Mouse (Mus musculus) intestine, embryonic 15.5 days (tissue): ENCODE measurements at regions not wholly inside any gene's neighbourhood (a gene's known extent, or its start where the extent isn't known, plus 50 kb on each side); places are given as distances from the start of the nearest gene placed in this dataset.
A peak's percentile ranks its signal among the peaks of the same experiment; 100 is the strongest.

Experiments
- ATAC-seq: fragments of 200-750 bp; cut with Nextera tagmentation; 2 replicates; pipeline ENCODE4 v1.8.0; 2017; ENCODE audit warnings: moderate TSS enrichment, moderate library complexity
- H3K27ac ChIP-seq: fragments of 300-500 bp; sonication (generic); 2 replicates; pipeline ENCODE4 v1.5.1; 2015; ENCODE audit warnings: mild to moderate bottlenecking, inconsistent platforms
- H3K27me3 ChIP-seq: fragments of 300-500 bp; sonication (generic); replicated peaks from 2 replicates; pipeline ENCODE4 v1.6.1; 2015; ENCODE audit warnings: inconsistent platforms
- H3K36me3 ChIP-seq: fragments of 300-500 bp; sonication (generic); 2 replicates; pipeline ENCODE4 v1.6.1; 2015; ENCODE audit warnings: inconsistent platforms
- H3K4me1 ChIP-seq: fragments of 300-500 bp; sonication (generic); replicated peaks from 2 replicates; pipeline ENCODE4 v1.6.1; 2015; ENCODE audit warnings: inconsistent platforms
- H3K4me2 ChIP-seq: fragments of 300-500 bp; sonication (generic); replicated peaks from 2 replicates; pipeline ENCODE4 v1.6.1; 2015; ENCODE audit warnings: mild to moderate bottlenecking, inconsistent platforms
- H3K4me3 ChIP-seq: fragments of 300-500 bp; sonication (generic); replicated peaks from 2 replicates; pipeline ENCODE4 v1.5.1; 2015; ENCODE audit warnings: inconsistent platforms
- H3K9ac ChIP-seq: fragments of 300-500 bp; sonication (generic); 2 replicates; pipeline ENCODE4 v1.6.1; 2015; ENCODE audit warnings: inconsistent platforms
- H3K9me3 ChIP-seq: fragments of 300-500 bp; sonication (generic); 2 replicates; pipeline ENCODE4 v1.6.1; 2016; ENCODE audit warnings: inconsistent platforms
- WGBS: fragments of 180-500 bp; shearing (Covaris S2); methylation state at CpG from one replicate; pipeline ENCODE4 v1.1.7; 2015; 5-methylcytosine and 5-hydroxymethylcytosine counted together

DNA sequence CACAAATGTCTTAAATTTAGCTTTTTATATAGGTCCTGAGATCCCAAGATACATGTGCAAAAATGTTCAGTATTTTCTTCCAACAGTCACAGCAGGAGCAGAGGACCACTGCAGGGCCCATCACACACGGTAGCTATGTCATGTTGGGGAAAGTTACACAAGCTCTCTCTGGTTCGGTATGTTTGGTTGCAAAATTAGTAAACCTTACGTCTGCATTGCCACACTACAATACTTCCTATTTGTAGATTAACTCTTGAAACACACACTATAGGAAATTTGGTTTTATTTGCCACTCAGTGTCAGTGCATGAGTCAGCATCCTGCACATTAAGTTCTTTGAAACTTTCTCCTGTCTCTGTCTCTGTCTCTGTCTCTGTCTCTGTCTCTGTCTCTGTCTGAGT lies 82.0 kb downstream of the Cth start:
- Histone ChIP-seq H3K9me3 (no peaks in the 10 kb centered on the region), H3K36me3 (no peaks in the 10 kb centered on the region), H3K27ac (no peak overlapping the region), H3K4me2 (no peak overlapping the region), H3K27me3 (no peaks in the 10 kb centered on the region), H3K9ac (no peak overlapping the region), H3K4me1 (no peaks in the 10 kb centered on the region), H3K4me3 (no peak overlapping the region)
- no peak for ATAC-seq
- 83% methylated on average over 3 of the region's 3 CpGs for WGBS

DNA sequence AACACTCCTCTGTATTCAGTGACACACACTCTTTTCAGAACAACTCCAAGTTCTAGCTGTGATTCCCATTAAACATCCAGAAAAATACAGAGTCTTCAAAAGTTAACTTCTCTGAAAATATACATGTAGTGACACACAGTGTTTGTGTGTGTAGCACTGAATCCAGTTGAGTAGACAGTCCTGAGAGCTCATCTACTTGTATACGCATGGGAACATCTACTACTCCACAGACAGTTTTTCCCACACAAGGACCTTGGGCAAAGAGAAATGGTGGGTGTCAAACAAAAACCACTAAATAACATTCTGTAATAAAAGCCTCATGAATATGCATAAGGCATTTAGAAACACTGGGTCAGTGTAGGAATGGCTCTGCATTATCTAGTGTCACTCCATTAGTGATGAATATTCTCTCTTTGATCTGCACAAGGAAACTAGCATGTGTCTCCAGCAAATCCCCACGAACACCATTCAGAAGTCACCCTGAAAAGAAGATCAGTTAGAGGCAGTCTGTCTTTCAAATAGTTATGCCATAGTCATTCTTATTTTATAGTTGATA lies 83.6 kb downstream of the Cth start:
- H3K4me3 ChIP-seq, result no peak overlapping the region
- no peak for ATAC-seq
- no peak overlapping the region for H3K4me2 ChIP-seq
- H3K9ac ChIP-seq, result no peak overlapping the region
- no peaks in the 10 kb centered on the region for H3K4me1 ChIP-seq
- no peaks in the 10 kb centered on the region for H3K36me3 ChIP-seq
- H3K9me3 ChIP-seq, result no peaks in the 10 kb centered on the region
- no peak overlapping the region for H3K27ac ChIP-seq
- WGBS, result 71% methylated on average over 2 of the region's 2 CpGs
- no peaks in the 10 kb centered on the region for H3K27me3 ChIP-seq

DNA sequence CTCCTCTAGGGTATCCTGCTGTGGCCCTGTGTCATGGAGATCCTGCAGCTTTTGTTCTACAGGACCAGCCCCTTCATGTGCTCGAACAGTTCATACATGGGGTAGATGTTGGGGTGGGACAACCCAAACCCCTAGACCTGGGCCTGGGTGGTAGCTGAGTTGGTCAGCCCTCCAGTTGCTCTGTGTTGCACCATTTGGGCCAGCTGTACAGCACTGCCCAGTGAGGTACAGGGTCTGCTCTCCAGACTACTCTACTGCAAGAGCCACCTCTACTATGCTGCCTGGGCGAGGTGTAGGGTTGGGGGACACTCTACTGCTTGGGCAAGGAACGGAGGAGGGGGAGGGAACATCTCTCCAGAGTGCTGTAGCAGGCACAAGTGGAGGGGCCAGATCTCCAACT lies 120.6 kb downstream of the Cth start:
- H3K27me3 ChIP-seq, result no peaks in the 10 kb centered on the region
- H3K36me3 ChIP-seq, result no peaks in the 10 kb centered on the region
- H3K27ac ChIP-seq, result no peak overlapping the region
- H3K4me2 ChIP-seq, result no peak overlapping the region
- H3K9ac ChIP-seq, result no peak overlapping the region
- no peaks in the 10 kb centered on the region for H3K4me1 ChIP-seq
- ATAC-seq, result no peak
- H3K9me3 ChIP-seq, result no peaks in the 10 kb centered on the region
- 69% methylated on average over 3 of the region's 3 CpGs for WGBS
- no peak overlapping the region for H3K4me3 ChIP-seq

DNA sequence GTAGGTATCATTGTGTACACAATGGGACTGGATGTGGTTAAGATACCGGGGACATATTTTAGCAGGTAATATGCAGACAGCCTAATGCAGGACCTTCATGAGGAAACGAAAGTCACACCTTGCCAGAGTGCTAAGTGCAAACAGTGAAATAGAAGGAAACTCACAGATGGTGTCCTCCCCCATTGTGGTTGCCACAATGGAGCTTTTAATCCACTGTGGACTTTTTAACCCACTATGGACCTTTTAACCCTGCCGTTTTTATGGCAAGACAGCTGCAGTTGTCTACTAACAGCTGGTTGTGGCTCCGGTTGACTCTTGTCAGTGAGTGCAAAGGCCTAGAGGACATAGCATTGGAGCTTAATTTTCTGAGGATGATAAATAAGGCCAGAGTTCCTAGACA lies 121.5 kb downstream of the Cth start:
- no peaks in the 10 kb centered on the region for H3K9me3 ChIP-seq
- H3K36me3 ChIP-seq, result no peaks in the 10 kb centered on the region
- WGBS, result 63% methylated on average over 4 of the region's 4 CpGs
- no peak overlapping the region for H3K27ac ChIP-seq
- no peak overlapping the region for H3K4me3 ChIP-seq
- no peaks in the 10 kb centered on the region for H3K27me3 ChIP-seq
- no peak overlapping the region for H3K9ac ChIP-seq
- H3K4me1 ChIP-seq, result no peaks in the 10 kb centered on the region
- ATAC-seq, result no peak
- H3K4me2 ChIP-seq, result no peak overlapping the region

DNA sequence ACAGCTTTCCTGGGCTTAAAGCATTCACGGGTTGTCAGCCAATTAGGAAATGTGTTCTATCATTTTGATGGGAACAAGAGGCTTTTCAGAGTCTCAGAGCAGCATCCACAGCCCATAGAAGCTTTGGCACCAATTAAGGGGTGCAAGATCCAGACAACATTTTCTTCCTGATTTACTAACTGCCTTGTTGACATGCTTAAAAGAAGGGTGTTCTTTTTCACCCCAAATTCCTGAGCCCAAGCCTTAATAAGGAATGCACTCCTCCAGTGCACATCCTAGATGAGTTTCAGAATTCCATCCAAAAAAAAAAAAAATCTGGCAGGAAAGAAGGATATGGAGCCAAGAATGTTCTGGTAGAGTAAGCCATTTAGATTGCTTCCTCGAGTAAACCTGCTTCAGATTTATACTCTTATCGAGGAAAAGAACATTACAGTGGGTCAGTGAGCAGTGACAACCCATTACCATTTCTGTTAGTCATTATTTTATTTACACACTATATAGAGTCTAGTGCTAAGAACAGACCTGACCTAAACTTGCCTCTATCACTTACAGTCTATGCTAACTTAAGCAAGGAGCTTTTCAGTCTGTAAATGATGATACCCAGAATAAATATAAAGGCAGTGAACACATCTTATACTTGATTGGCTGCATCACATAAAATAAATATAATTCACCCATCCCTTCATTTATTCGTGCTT lies 137.2 kb downstream of the Cth start:
- Histone ChIP-seq H3K27me3 (no peaks in the 10 kb centered on the region), H3K9me3 (no peaks in the 10 kb centered on the region), H3K4me2 (no peak overlapping the region), H3K4me3 (no peak overlapping the region), H3K9ac (no peak overlapping the region), H3K27ac (no peak overlapping the region), H3K36me3 (no peaks in the 10 kb centered on the region), H3K4me1 (no peaks in the 10 kb centered on the region)
- 38% methylated on average over 4 of the region's 4 CpGs for WGBS
- peak; percentile 25; the same call in 1 of the 2 replicates for ATAC-seq

DNA sequence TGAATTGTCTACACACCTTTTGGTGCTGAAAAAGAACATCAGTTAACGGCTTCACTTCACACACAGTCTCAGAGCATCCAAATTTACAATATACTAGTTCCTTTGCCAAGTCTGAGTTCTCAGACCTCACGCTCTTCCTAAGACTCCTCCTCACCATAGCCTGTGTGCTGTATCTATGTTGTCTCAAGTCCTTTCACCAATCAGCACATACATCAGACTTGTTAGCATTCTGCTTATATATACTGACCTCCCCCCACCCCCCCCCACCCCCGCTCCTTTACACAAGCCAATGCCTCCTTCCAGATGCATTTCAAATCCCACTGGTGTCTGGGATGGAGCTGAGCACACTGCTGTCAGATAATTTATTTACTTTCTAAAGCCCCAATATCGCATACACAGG lies 143.8 kb downstream of the Cth start:
- WGBS, result 45% methylated on average over 4 of the region's 4 CpGs
- Histone ChIP-seq H3K4me2 (no peak overlapping the region), H3K27me3 (no peaks in the 10 kb centered on the region), H3K4me3 (no peak overlapping the region), H3K27ac (no peak overlapping the region), H3K9ac (no peak overlapping the region), H3K36me3 (no peaks in the 10 kb centered on the region), H3K4me1 (no peaks in the 10 kb centered on the region), H3K9me3 (no peaks in the 10 kb centered on the region)
- no peak for ATAC-seq

DNA sequence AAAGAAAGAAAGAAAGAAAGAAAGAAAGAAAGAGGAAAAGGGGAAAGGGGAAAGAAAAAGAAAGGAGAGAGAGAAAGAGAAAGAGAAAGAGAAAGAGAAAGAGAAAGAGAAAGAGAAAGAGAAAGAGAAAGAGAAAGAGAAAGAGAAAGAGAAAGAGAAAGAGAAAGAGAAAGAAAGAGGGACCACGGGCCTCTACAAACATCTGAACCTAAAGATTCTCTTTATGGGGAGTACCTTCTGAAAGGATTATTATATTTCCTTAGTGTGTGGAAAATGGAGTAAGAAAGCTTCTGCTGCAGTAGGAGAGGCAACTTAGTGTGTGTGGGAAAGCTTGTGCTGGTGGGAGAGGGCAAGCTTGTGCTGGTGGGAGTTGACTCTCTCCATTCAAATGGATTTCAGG lies 147.1 kb downstream of the Cth start:
- 88% methylated on average over 1 of the region's 1 CpGs for WGBS
- Histone ChIP-seq H3K9ac (no peak overlapping the region), H3K27ac (no peak overlapping the region), H3K4me3 (no peak overlapping the region), H3K27me3 (no peaks in the 10 kb centered on the region), H3K9me3 (no peaks in the 10 kb centered on the region), H3K4me1 (no peaks in the 10 kb centered on the region), H3K36me3 (no peaks in the 10 kb centered on the region), H3K4me2 (no peak overlapping the region)
- no peak for ATAC-seq

DNA sequence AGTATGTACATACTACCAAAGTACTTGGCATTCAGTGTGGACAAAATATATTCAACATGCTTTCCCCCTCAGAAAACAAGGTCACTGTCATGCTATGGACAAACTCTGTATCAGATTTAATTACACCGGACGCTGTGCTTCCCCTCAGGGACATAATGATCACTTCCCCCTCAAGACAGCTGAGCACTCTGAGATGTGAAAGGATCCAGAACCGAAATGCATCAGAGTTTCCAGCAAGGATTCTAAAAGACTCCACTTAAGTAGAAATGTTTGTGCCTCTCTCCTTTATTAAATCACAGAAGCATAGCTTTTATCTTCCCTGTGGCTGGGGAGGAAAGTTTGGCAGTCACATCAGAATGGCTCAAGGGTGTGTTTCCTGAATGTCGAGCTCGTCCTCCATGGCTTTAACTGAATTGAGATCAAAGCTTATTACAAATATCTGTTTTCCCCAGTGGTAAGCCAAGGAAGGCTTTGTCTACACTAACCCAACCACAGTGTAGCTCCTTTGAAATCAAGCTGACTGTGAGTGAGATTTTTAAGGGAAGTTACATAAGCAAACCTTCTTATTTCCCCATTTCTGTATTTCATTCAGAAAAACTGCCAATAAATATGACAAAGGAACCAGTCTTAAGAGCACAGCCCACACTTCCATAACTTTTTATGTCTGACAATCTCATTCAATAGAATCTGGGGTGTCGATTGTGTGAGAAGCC lies 161.2 kb downstream of the Cth start:
- no peak overlapping the region for H3K27ac ChIP-seq
- WGBS, result 22% methylated on average over 6 of the region's 6 CpGs
- H3K27me3 ChIP-seq, result no peaks in the 10 kb centered on the region
- peak; percentile 25; the same call in 1 of the 2 replicates for ATAC-seq
- no peaks in the 10 kb centered on the region for H3K9me3 ChIP-seq
- no peak overlapping the region for H3K4me2 ChIP-seq
- H3K9ac ChIP-seq, result no peak overlapping the region
- H3K4me3 ChIP-seq, result no peak overlapping the region
- 0 out of 2 replicates have a peak, but pooled peaks cover 2% of the 10 kb centered on the region for H3K4me1 ChIP-seq
- no peaks in the 10 kb centered on the region for H3K36me3 ChIP-seq

DNA sequence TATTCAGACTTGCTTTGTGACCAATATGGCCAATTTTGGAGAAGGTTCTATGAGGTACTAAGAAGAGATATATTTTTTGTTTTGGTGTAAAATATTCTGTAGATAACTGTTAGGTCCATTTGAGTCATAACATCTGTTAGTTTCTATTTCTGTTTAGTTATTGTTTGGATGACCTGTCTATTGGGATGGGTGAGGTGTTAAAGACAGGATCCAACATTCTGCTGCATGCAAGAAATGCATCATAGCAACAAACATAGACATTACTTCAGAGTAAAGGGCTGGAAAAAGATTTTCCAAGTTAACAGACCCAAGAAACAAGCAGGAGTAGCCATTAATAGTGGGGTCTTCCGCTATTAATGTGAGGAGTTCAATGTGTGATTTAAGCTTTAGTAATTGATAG lies 165.0 kb downstream of the Cth start:
- ATAC-seq, result no peak
- H3K27me3 ChIP-seq, result no peaks in the 10 kb centered on the region
- H3K36me3 ChIP-seq, result no peaks in the 10 kb centered on the region
- 89% methylated on average over 1 of the region's 1 CpGs for WGBS
- no peak overlapping the region for H3K9ac ChIP-seq
- no peak overlapping the region for H3K27ac ChIP-seq
- H3K4me2 ChIP-seq, result no peak overlapping the region
- H3K4me3 ChIP-seq, result no peak overlapping the region
- 0 out of 2 replicates have a peak, but pooled peaks cover 2% of the 10 kb centered on the region for H3K4me1 ChIP-seq
- H3K9me3 ChIP-seq, result no peaks in the 10 kb centered on the region

DNA sequence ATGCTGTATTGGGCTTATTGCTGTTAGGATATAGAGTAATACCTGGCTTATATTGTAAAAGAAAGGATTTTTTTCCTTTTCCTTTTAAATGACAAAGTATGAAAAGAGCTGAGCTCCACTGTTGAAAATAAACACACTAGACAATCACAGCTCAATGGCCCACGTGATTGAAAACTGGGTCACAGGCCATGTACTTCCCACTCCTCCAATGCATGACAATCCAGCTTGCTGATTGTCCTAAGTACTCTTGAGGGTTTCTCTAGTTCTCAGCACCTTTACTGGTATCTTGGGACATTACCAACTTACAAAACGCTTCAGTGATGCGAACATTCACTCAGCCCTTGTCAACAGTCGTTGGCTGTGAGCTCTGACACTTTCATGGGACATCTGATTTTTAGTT lies 170.1 kb downstream of the Cth start:
- Histone ChIP-seq H3K27ac (no peak overlapping the region), H3K9ac (no peak overlapping the region), H3K4me2 (no peak overlapping the region), H3K4me1 (no peaks in the 10 kb centered on the region), H3K27me3 (no peaks in the 10 kb centered on the region), H3K4me3 (no peak overlapping the region), H3K9me3 (no peaks in the 10 kb centered on the region), H3K36me3 (no peaks in the 10 kb centered on the region)
- no peak for ATAC-seq
- 80% methylated on average over 4 of the region's 4 CpGs for WGBS

DNA sequence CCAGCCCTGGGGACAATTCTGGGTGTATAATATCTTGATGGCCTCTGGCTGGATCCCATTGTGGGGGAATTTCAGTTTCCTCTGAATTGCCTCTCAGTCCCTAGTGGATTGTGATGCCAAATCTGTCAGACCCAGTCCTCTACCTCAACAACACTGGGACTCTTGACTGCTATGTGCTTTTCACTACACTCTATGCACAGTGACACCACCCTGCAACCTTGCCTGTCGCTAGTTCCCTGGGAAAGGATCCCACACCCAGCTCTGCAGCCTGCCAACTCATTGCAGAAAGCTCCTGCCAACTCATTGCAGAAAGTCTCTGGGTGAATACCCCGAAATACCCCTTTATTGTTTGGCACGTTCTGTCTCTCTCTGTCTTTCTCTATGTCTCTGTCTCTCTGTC lies 174.6 kb downstream of the Cth start:
- 84% methylated on average over 3 of the region's 3 CpGs for whole genome bisulfite sequencing
- Histone ChIP-seq H3K27me3 (no peaks in the 10 kb centered on the region), H3K36me3 (no peaks in the 10 kb centered on the region), H3K9ac (no peak overlapping the region), H3K27ac (no peak overlapping the region), H3K4me3 (no peak overlapping the region), H3K4me1 (no peaks in the 10 kb centered on the region), H3K4me2 (no peak overlapping the region), H3K9me3 (no peaks in the 10 kb centered on the region)
- ATAC-seq, result no peak

DNA sequence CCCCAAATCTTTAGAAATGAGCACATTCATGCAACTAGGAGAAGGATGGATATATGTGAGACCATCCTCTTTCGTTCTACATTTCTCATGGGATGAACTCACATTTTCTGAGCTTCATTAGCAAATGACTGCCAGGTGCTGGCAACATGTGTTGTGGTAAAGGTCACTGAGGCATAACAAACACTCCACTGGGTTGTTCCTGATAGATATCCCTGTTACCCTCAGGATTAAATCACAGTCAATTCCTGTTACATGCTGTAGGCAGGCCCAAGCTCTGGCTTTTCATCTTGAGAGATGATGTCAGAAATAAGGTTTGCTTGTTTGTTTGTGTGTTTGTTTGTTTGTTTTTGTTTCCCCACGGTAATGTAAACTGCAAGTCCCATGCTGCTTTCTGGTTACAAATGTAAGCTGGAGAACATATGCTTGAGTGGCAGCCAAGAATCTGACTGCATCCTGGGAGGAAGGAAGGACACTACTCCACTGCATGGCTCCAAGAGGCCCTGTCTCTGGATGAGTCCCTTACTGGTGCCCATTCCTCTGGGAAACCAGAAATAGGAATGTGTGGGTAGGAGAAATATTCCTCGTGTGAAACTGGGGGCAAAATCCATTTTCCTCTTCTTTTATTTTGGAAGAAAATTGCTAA lies 176.4 kb downstream of the Cth start:
- Histone ChIP-seq H3K36me3 (no peaks in the 10 kb centered on the region), H3K9ac (no peak overlapping the region), H3K27me3 (no peaks in the 10 kb centered on the region), H3K4me1 (no peaks in the 10 kb centered on the region), H3K4me3 (no peak overlapping the region), H3K9me3 (no peaks in the 10 kb centered on the region), H3K27ac (no peak overlapping the region), H3K4me2 (no peak overlapping the region)
- 74% methylated on average over 3 of the region's 3 CpGs for WGBS
- ATAC-seq, result no peak
